Mouse (Mus musculus) ovary, adult 18-20 months (tissue): ENCODE measurements around the gene Gm20388.

Experiments used
- DNase-seq: peaks from one replicate; pipeline ENCODE4 v3.0.0; 2022; ENCODE audit warnings: low spot score, mixed read lengths

Gene Gm20388

GRCm38 (mm10) chr8:122067783-122068505 is 2157.3 kb downstream of the Gm20388 start:
- DNase-seq: no peak

GRCm38 (mm10) chr8:122068609-122069008 is 2158.0 kb downstream of the Gm20388 start:
- no peak for DNase-seq

GRCm38 (mm10) chr8:122069281-122069680 is 2158.6 kb downstream of the Gm20388 start:
- DNase-seq: no peak

GRCm38 (mm10) chr8:122071193-122071592 is 2160.6 kb downstream of the Gm20388 start:
- DNase-seq: no peak

GRCm38 (mm10) chr8:122073964-122074363 is 2163.3 kb downstream of the Gm20388 start:
- DNase-seq: no peak

- DNase-seq: no peak
Observed at GRCm38 (mm10) chr8:122074442-122074841, 2163.8 kb downstream of the Gm20388 start.

GRCm38 (mm10) chr8:122074977-122075376 is 2164.3 kb downstream of the Gm20388 start:
- no peak for DNase-seq

- DNase-seq: no peak
Observed at GRCm38 (mm10) chr8:122076183-122076842, 2165.7 kb downstream of the Gm20388 start.

GRCm38 (mm10) chr8:122078321-122078720 is 2167.7 kb downstream of the Gm20388 start:
- no peak for DNase-seq

GRCm38 (mm10) chr8:122079093-122079492 is 2168.5 kb downstream of the Gm20388 start:
- DNase-seq: no peak

GRCm38 (mm10) chr8:122080347-122080746 is 2169.7 kb downstream of the Gm20388 start:
- DNase-seq: no peak

GRCm38 (mm10) chr8:122083401-122083800 is 2172.8 kb downstream of the Gm20388 start:
- no peak for DNase-seq

GRCm38 (mm10) chr8:122084145-122084544 is 2173.5 kb downstream of the Gm20388 start:
- no peak for DNase-seq

GRCm38 (mm10) chr8:122084726-122085410 is 2174.2 kb downstream of the Gm20388 start:
- no peak for DNase-seq

- DNase-seq: no peak
Observed at GRCm38 (mm10) chr8:122086064-122086463, 2175.4 kb downstream of the Gm20388 start.

- no peak for DNase-seq
Observed at GRCm38 (mm10) chr8:122088631-122089030, 2178.0 kb downstream of the Gm20388 start.

GRCm38 (mm10) chr8:122089186-122089700 is 2178.6 kb downstream of the Gm20388 start:
- no peak for DNase-seq

- no peak for DNase-seq
Observed at GRCm38 (mm10) chr8:122092476-122092875, 2181.8 kb downstream of the Gm20388 start.

GRCm38 (mm10) chr8:122098766-122099165 is 2188.1 kb downstream of the Gm20388 start:
- DNase-seq: no peak

GRCm38 (mm10) chr8:122099711-122100220 is 2189.1 kb downstream of the Gm20388 start:
- DNase-seq: no peak

- no peak for DNase-seq
Observed at GRCm38 (mm10) chr8:122101816-122102215, 2191.2 kb downstream of the Gm20388 start.

GRCm38 (mm10) chr8:122102286-122102685 is 2191.6 kb downstream of the Gm20388 start:
- no peak for DNase-seq
